Mouse (Mus musculus): Measurements from ENCODE around the gene Psmd8. TPM values are rescaled to one million over a fixed set of nuclear protein-coding genes. Genes with fewer than 3 reads are reported as not detected.
"Not testable (repeated sequence)": the region's sequence is repeated elsewhere in the genome, so short reads cannot be mapped to it uniquely, and the experiment has no call there.

The Psmd8 gene
- total RNA-seq, 2 experiments from 2014 or later: 188 to 194 TPM

- DNase-seq: peak; percentile 47 to 58
These were observed 9.5 kb downstream of the Psmd8 start for GRCm38 (mm10) chr7:29170755-29171561.

- DNase-seq: peak; percentile 82 to 90
These were observed 10.3 kb downstream of the Psmd8 start, which contains the start of the genes Ggn and Spred3 for GRCm38 (mm10) chr7:29170066-29170754. TSS of gene Ggn (plus strand) at chr7:29170210. TSS of gene Spred3 (minus strand) at chr7:29170411.

GRCm38 (mm10) chr7:29169231-29170065, 11.1 kb downstream of the Psmd8 start:
- peak; percentile 87 to 93 for DNase-seq

- no peak for DNase-seq
These were observed 11.7 kb downstream of the Psmd8 start for GRCm38 (mm10) chr7:29168791-29169230.

GRCm38 (mm10) chr7:29168121-29168695, 12.3 kb downstream of the Psmd8 start:
- DNase-seq: no peak

- DNase-seq: no peak
These were observed 12.8 kb downstream of the Psmd8 start for GRCm38 (mm10) chr7:29167656-29168055.

GRCm38 (mm10) chr7:29162750-29163525, 17.6 kb downstream of the Psmd8 start:
- peak; percentile 34 to 54 for DNase-seq

GRCm38 (mm10) chr7:29162294-29162693, 18.2 kb downstream of the Psmd8 start:
- no peak for DNase-seq

GRCm38 (mm10) chr7:29158264-29158663, 22.2 kb downstream of the Psmd8 start:
- DNase-seq: no peak

GRCm38 (mm10) chr7:29155838-29156782, 24.4 kb downstream of the Psmd8 start, which contains the start of gene Fam98c:
TSS of gene Fam98c (minus strand) at chr7:29156234.
- peak; percentile 87 to 93 for DNase-seq

- DNase-seq: peak; percentile 93 to 97
These were observed 25.2 kb downstream of the Psmd8 start for GRCm38 (mm10) chr7:29155196-29155837.

- DNase-seq: no peak
These were observed 26.3 kb downstream of the Psmd8 start for GRCm38 (mm10) chr7:29154018-29154720.

- DNase-seq: no peak
These were observed 29.0 kb downstream of the Psmd8 start for GRCm38 (mm10) chr7:29151486-29151885.

- no peak for DNase-seq
These were observed 31.7 kb downstream of the Psmd8 start for GRCm38 (mm10) chr7:29148771-29149170.

- DNase-seq: no peak
These were observed 33.7 kb downstream of the Psmd8 start for GRCm38 (mm10) chr7:29146625-29147367.

GRCm38 (mm10) chr7:29144006-29144405, 36.5 kb downstream of the Psmd8 start:
- peak in 1 of 2 experiments; percentile 23 for DNase-seq

GRCm38 (mm10) chr7:29141416-29141815, 39.1 kb downstream of the Psmd8 start:
- DNase-seq: no peak

GRCm38 (mm10) chr7:29139237-29139636, 41.3 kb downstream of the Psmd8 start:
- not testable (repeated sequence) for DNase-seq

All from adrenal gland, postnatal 36 days (tissue).